Mouse (Mus musculus): ENCODE measurements at regions not wholly inside any gene's neighbourhood (a gene's known extent, or its start where the extent isn't known, plus 50 kb on each side); places are given as distances from the start of the nearest gene placed in this dataset.

- WGBS = 82% methylated on average over 4 of the region's 4 CpGs
- H3K4me2 ChIP-seq (ENCODE audit: low read depth, low read length) = no peak overlapping the region
Measured at GRCm38 (mm10) chr10:37298689-37299421, 160.1 kb upstream of the Marcks start.

GRCm38 (mm10) chr10:37294231-37294630 lies 155.5 kb upstream of the Marcks start:
- H3K9ac ChIP-seq (ENCODE audit: low read depth, low read length) = no peak overlapping the region
- no peak overlapping the region for H3K4me3 ChIP-seq (ENCODE audit: low read length)
- no peaks in the 10 kb centered on the region for H3K36me3 ChIP-seq (ENCODE audit: control insufficient read depth, insufficient read depth, low read length)
- H3K27me3 ChIP-seq (replicated peaks; ENCODE audit: control insufficient read depth, insufficient read depth, low read length) = no peaks in the 10 kb centered on the region
- ATAC-seq = no peak
- no peaks in the 10 kb centered on the region for H3K9me3 ChIP-seq (ENCODE audit: control insufficient read depth, low read length)
- H3K27ac ChIP-seq (ENCODE audit: low read length) = no peak overlapping the region
- no peak overlapping the region for H3K4me2 ChIP-seq (ENCODE audit: low read depth, low read length)
- no peaks in the 10 kb centered on the region for H3K4me1 ChIP-seq (ENCODE audit: control insufficient read depth, insufficient read depth, low read length)

More at GRCm38 (mm10) chr10:37298689-37299421, 160.1 kb upstream of the Marcks start:
- Histone ChIP-seq H3K27me3 (replicated peaks; ENCODE audit: control insufficient read depth, insufficient read depth, low read length) (no peaks in the 10 kb centered on the region), H3K9me3 (ENCODE audit: control insufficient read depth, low read length) (no peaks in the 10 kb centered on the region), H3K27ac (ENCODE audit: low read length) (no peak overlapping the region), H3K4me1 (ENCODE audit: control insufficient read depth, insufficient read depth, low read length) (no peaks in the 10 kb centered on the region), H3K9ac (ENCODE audit: low read depth, low read length) (no peak overlapping the region), H3K4me3 (ENCODE audit: low read length) (no peak overlapping the region), H3K36me3 (ENCODE audit: control insufficient read depth, insufficient read depth, low read length) (no peaks in the 10 kb centered on the region)
- no peak for ATAC-seq

- Histone ChIP-seq H3K9me3 (ENCODE audit: control insufficient read depth, low read length) (no peaks in the 10 kb centered on the region), H3K27me3 (replicated peaks; ENCODE audit: control insufficient read depth, insufficient read depth, low read length) (no peaks in the 10 kb centered on the region), H3K27ac (ENCODE audit: low read length) (no peak overlapping the region), H3K4me1 (ENCODE audit: control insufficient read depth, insufficient read depth, low read length) (no peaks in the 10 kb centered on the region), H3K9ac (ENCODE audit: low read depth, low read length) (no peak overlapping the region), H3K36me3 (ENCODE audit: control insufficient read depth, insufficient read depth, low read length) (no peaks in the 10 kb centered on the region), H3K4me2 (ENCODE audit: low read depth, low read length) (no peak overlapping the region), H3K4me3 (ENCODE audit: low read length) (no peak overlapping the region)
- ATAC-seq = peak; percentile 36; the same call in 1 of the 2 replicates
- WGBS = 69% methylated on average over 1 of the region's 1 CpGs
Measured at GRCm38 (mm10) chr10:37293292-37293691, 154.6 kb upstream of the Marcks start.

DNA sequence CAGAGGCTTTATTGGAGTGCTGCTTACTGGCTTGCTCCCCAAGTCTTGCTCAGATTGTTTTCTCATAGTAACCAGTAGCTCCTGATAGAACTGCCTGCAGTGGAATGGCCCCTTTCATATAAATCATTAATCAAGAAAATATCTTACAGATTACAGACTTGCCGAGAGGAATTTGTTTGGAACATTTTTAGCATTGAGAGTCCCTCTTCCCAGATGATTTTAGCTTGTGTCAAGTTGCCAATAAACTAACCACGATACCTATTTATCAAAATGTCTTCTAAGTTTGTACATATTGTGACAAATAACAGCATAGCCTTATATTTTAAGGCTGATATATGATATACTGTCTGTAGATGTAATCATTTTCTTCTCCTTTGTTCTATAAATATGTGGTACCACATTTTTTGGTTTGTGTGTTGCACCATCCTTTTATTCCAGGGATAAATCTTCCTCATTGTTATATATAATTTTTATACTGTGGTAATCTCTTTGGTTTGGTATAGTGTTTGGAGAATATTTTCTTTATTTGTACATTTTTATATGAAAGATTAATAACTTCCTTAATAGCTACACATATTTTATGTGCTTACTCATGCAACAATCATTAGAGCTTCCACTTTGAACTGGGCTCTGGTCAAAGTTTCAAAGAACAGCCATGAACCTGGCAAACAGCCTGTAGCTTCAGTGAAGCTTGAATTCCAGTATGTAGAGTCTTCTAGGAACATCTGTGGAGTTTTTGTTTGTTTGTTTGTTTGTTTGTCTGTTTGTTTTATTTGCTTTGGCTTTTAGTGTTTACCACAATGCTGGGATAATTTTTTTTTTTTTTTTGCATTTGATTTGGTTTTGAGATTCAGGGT lies 153.1 kb upstream of the Marcks start:
- Histone ChIP-seq H3K27ac (ENCODE audit: low read length) (no peak overlapping the region), H3K9me3 (ENCODE audit: control insufficient read depth, low read length) (no peaks in the 10 kb centered on the region), H3K36me3 (ENCODE audit: control insufficient read depth, insufficient read depth, low read length) (no peaks in the 10 kb centered on the region), H3K4me3 (ENCODE audit: low read length) (no peak overlapping the region), H3K9ac (ENCODE audit: low read depth, low read length) (no peak overlapping the region), H3K27me3 (replicated peaks; ENCODE audit: control insufficient read depth, insufficient read depth, low read length) (no peaks in the 10 kb centered on the region), H3K4me1 (ENCODE audit: control insufficient read depth, insufficient read depth, low read length) (no peaks in the 10 kb centered on the region), H3K4me2 (ENCODE audit: low read depth, low read length) (no peak overlapping the region)
- ATAC-seq = no peak
- WGBS = 49% methylated on average over 2 of the region's 2 CpGs

DNA sequence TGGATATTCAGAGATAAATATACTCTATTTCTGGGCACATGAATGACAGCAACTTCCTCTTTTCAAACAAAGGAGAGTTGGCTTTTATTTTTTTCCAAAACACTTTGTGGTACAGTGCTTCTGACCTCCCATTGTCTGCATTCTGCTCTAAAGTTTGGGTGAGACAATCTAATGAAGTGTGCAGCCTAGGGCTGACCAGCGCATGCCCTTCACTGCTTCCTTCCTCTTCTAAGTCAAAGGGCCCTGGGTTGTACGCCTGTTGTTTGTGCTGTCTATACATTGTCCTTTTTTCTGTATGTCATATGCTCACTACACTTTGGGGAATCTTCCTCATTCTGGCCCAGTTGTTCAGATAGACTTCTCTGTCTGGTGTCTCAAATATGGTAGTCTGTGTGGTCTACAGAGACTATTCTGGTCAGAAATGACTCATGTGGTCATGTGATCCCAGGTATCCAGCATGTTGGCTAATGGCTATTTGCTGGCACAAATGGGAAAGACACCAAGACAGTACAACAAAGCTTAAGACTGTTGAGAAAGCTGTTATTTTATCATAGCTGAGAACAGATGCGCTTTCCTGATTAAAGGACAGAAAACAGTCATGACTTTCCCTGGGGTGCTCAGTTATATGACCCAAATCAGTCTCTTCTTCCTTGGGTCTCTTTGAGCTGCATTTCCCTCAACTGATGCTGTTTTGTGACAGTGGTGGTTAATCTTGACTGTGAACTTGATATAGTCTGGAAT lies 151.4 kb upstream of the Marcks start:
- Histone ChIP-seq H3K27me3 (replicated peaks; ENCODE audit: control insufficient read depth, insufficient read depth, low read length) (no peaks in the 10 kb centered on the region), H3K27ac (ENCODE audit: low read length) (no peak overlapping the region), H3K4me3 (ENCODE audit: low read length) (no peak overlapping the region), H3K9ac (ENCODE audit: low read depth, low read length) (no peak overlapping the region), H3K4me1 (ENCODE audit: control insufficient read depth, insufficient read depth, low read length) (no peaks in the 10 kb centered on the region), H3K9me3 (ENCODE audit: control insufficient read depth, low read length) (no peaks in the 10 kb centered on the region), H3K36me3 (ENCODE audit: control insufficient read depth, insufficient read depth, low read length) (no peaks in the 10 kb centered on the region), H3K4me2 (ENCODE audit: low read depth, low read length) (no peak overlapping the region)
- WGBS = 88% methylated on average over 3 of the region's 3 CpGs
- no peak for ATAC-seq

- Histone ChIP-seq H3K4me3 (ENCODE audit: low read length) (no peak overlapping the region), H3K9ac (ENCODE audit: low read depth, low read length) (no peak overlapping the region), H3K36me3 (ENCODE audit: control insufficient read depth, insufficient read depth, low read length) (no peaks in the 10 kb centered on the region), H3K9me3 (ENCODE audit: control insufficient read depth, low read length) (no peaks in the 10 kb centered on the region), H3K27ac (ENCODE audit: low read length) (no peak overlapping the region), H3K4me1 (ENCODE audit: control insufficient read depth, insufficient read depth, low read length) (no peaks in the 10 kb centered on the region), H3K4me2 (ENCODE audit: low read depth, low read length) (no peak overlapping the region), H3K27me3 (replicated peaks; ENCODE audit: control insufficient read depth, insufficient read depth, low read length) (no peaks in the 10 kb centered on the region)
- no peak for ATAC-seq
- 74% methylated on average over 5 of the region's 5 CpGs for WGBS
Measured at GRCm38 (mm10) chr10:37286305-37286704, 147.6 kb upstream of the Marcks start.

- no peaks in the 10 kb centered on the region for H3K9me3 ChIP-seq (ENCODE audit: control insufficient read depth, low read length)
- no peaks in the 10 kb centered on the region for H3K27me3 ChIP-seq (replicated peaks; ENCODE audit: control insufficient read depth, insufficient read depth, low read length)
- no peak overlapping the region for H3K4me2 ChIP-seq (ENCODE audit: low read depth, low read length)
- no peaks in the 10 kb centered on the region for H3K4me1 ChIP-seq (ENCODE audit: control insufficient read depth, insufficient read depth, low read length)
- H3K36me3 ChIP-seq (ENCODE audit: control insufficient read depth, insufficient read depth, low read length) = no peaks in the 10 kb centered on the region
- no peak overlapping the region for H3K4me3 ChIP-seq (ENCODE audit: low read length)
- ATAC-seq = no peak
- H3K9ac ChIP-seq (ENCODE audit: low read depth, low read length) = no peak overlapping the region
- no peak overlapping the region for H3K27ac ChIP-seq (ENCODE audit: low read length)
Measured at GRCm38 (mm10) chr10:37282951-37283350, 144.2 kb upstream of the Marcks start.

DNA sequence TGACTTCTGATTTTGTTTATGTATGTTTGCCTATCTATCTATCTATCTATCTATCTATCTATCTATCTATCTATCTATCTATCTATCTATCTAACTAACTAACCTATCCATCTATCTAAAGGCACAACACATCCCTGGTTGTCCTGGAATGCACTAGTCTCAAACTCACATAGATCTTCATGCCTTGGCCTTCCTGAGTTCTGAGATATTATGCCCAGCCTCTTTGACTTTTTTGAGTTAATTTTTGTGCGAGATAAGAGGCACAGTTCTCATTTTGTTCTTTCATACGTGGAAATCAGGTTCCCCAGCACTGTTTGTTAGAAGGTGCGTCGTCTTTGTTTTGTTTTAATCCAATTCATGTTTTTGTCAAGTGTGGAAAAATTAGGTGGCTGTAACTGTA lies 142.1 kb upstream of the Marcks start:
- no peaks in the 10 kb centered on the region for H3K9me3 ChIP-seq (ENCODE audit: control insufficient read depth, low read length)
- no peak overlapping the region for H3K4me3 ChIP-seq (ENCODE audit: low read length)
- H3K36me3 ChIP-seq (ENCODE audit: control insufficient read depth, insufficient read depth, low read length) = no peaks in the 10 kb centered on the region
- no peaks in the 10 kb centered on the region for H3K4me1 ChIP-seq (ENCODE audit: control insufficient read depth, insufficient read depth, low read length)
- no peak overlapping the region for H3K27ac ChIP-seq (ENCODE audit: low read length)
- H3K4me2 ChIP-seq (ENCODE audit: low read depth, low read length) = no peak overlapping the region
- no peaks in the 10 kb centered on the region for H3K27me3 ChIP-seq (replicated peaks; ENCODE audit: control insufficient read depth, insufficient read depth, low read length)
- 88% methylated on average over 4 of the region's 4 CpGs for WGBS
- no peak for ATAC-seq
- no peak overlapping the region for H3K9ac ChIP-seq (ENCODE audit: low read depth, low read length)

- no peaks in the 10 kb centered on the region for H3K9me3 ChIP-seq (ENCODE audit: control insufficient read depth, low read length)
- WGBS = 78% methylated on average over 6 of the region's 6 CpGs
- H3K4me2 ChIP-seq (ENCODE audit: low read depth, low read length) = no peak overlapping the region
- ATAC-seq = no peak
- no peak overlapping the region for H3K27ac ChIP-seq (ENCODE audit: low read length)
- H3K9ac ChIP-seq (ENCODE audit: low read depth, low read length) = no peak overlapping the region
- H3K27me3 ChIP-seq (replicated peaks; ENCODE audit: control insufficient read depth, insufficient read depth, low read length) = no peaks in the 10 kb centered on the region
- no peaks in the 10 kb centered on the region for H3K4me1 ChIP-seq (ENCODE audit: control insufficient read depth, insufficient read depth, low read length)
- H3K36me3 ChIP-seq (ENCODE audit: control insufficient read depth, insufficient read depth, low read length) = no peaks in the 10 kb centered on the region
- no peak overlapping the region for H3K4me3 ChIP-seq (ENCODE audit: low read length)
Measured at GRCm38 (mm10) chr10:37280150-37280820, 141.6 kb upstream of the Marcks start.

Data from intestine, embryonic 16.5 days (tissue).